Comparison of ENCODE assay signal across 15 mouse cellular contexts in the genomic region with DNA sequence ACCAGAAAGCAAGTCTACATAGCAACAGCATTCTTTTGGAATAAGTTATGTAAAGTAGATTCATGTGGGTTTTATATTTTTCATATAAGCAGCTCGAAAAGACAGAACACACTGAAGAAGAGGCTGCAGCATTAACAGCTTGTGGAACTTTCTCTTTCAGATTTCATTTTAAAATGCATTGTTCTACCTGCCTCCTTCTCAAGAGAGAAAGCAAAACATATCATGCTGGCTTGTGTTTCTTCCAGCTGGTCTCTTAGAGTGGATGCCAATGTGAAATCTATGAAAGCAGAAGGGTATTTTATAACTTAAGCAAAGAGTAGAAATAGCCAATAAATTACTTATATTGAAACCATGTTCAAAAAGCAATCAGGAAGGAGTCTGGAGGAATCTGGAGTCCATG.
"Had no signal": no experiment of that assay in that cellular context is flagged by ENCODE, and none has a peak within 500 bp of the region (broad histone marks: within the 10 kb centered on the region; RNA-seq: fewer than 3 reads in every experiment).

No protein-coding gene starts in this region.

- H3K4me3 ChIP-seq: midbrain, embryonic 10.5 days; midbrain, embryonic 12.5 days; neural tube, embryonic 12.5 days; stomach, embryonic 15.5 days had no signal

- H3K4me1 ChIP-seq: midbrain, embryonic 12.5 days; stomach, embryonic 15.5 days had no signal

- H3K27me3 ChIP-seq: midbrain, embryonic 12.5 days; neural tube, embryonic 12.5 days; stomach, embryonic 15.5 days had no signal

- H3K9ac ChIP-seq: lung, embryonic 14.5 days; midbrain, embryonic 12.5 days; neural tube, embryonic 12.5 days; stomach, embryonic 15.5 days had no signal

- H3K9me3 ChIP-seq: midbrain, embryonic 10.5 days; midbrain, embryonic 12.5 days; neural tube, embryonic 12.5 days; stomach, embryonic 15.5 days had no signal

- H3K36me3 ChIP-seq: midbrain, embryonic 10.5 days; midbrain, embryonic 12.5 days; neural tube, embryonic 12.5 days; stomach, embryonic 15.5 days had no signal

- H3K27ac ChIP-seq: midbrain, embryonic 10.5 days; midbrain, embryonic 12.5 days; neural tube, embryonic 12.5 days; stomach, embryonic 15.5 days; stomach, postnatal 0 days had no signal

- DNase-seq: lung, adult 18-20 months; lung, embryonic 14.5 days; lung, postnatal 10 days; lung, postnatal 4 days; midbrain, embryonic 14.5 days; right cerebral cortex, postnatal 14 days; thymus, adult 2 months; thymus, postnatal 25 days; thymus, postnatal 4 days had no signal

- H3K4me2 ChIP-seq: lung, embryonic 14.5 days; midbrain, embryonic 12.5 days; neural tube, embryonic 12.5 days; stomach, embryonic 15.5 days had no signal

- ATAC-seq: midbrain, embryonic 16.5 days had no signal
